Mouse (Mus musculus) small intestine, adult 2 months (tissue): Measurements from ENCODE around the gene Isoc2a.

Experiments used
- CTCF ChIP-seq: fragments of 200-500 bp; IDR thresholded peaks from 2 replicates; pipeline ENCODE4 v1.5.1; 2012; ENCODE audit warnings: low read depth, mild to moderate bottlenecking, control low read depth, inconsistent platforms, low read length, moderate library complexity, mixed read lengths; ENCODE audit not compliant: insufficient replicate concordance, insufficient read length; ENCODE audit errors: extremely low read depth
- POLR2A ChIP-seq: fragments of 200-500 bp; IDR thresholded peaks from 2 replicates; pipeline ENCODE4 v1.6.1; 2012; ENCODE audit warnings: low read depth, mild to moderate bottlenecking, control low read depth, inconsistent platforms, low read length, moderate library complexity

GRCm38 (mm10) chr7:4923586-4924364 lies 46.8 kb downstream of the Isoc2a start:
- TF ChIP-seq POLR2A = no peak
- no peak for TF ChIP-seq CTCF
